Mouse (Mus musculus) brain, embryonic 14.5 days (tissue): ENCODE measurements at regions not wholly inside any gene's neighbourhood (a gene's known extent, or its start where the extent isn't known, plus 50 kb on each side); places are given as distances from the start of the nearest gene placed in this dataset.
A peak's percentile ranks its signal among the peaks of the same experiment; 100 is the strongest.
"Not testable (repeated sequence)": the region's sequence is repeated elsewhere in the genome, so short reads cannot be mapped to it uniquely, and the experiment has no call there.

ENCODE experiments used
- DNase-seq: peaks from one replicate; pipeline ENCODE4 v3.0.0-alpha.2; 2011; ENCODE audit warnings: low read depth
- CTCF ChIP-seq: fragments of 200-500 bp; IDR thresholded peaks from 2 replicates; pipeline ENCODE4 v1.5.1; 2012; ENCODE audit warnings: inconsistent platforms, mild to moderate bottlenecking, moderate library complexity, borderline replicate concordance; ENCODE audit not compliant: insufficient read depth, insufficient read length; ENCODE audit errors: extremely low read depth
- POLR2A ChIP-seq: fragments of 200-500 bp; IDR thresholded peaks from 2 replicates; pipeline ENCODE4 v1.6.1; 2012; ENCODE audit warnings: mild to moderate bottlenecking, inconsistent platforms, borderline replicate concordance; ENCODE audit not compliant: poor library complexity, insufficient read depth, insufficient read length, severe bottlenecking; ENCODE audit errors: extremely low read depth

DNA sequence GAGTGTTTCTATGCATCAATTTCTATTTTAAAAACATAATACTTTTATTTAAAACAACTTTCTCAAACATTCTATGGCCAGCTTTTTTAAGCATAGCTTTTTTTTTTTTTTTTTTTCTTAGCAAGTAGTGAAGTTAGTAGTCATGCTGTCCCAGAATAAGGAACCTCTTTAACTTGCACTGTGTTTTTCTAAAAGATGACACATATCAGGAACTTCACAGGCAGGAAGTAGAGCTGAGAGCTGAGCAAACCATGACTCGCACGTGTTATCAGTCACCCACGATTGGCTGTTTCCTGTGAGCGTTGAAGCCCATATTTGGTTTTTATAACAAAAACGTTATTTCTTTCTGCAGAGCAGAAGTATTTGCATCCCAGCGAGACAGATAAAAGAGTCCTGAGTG is 287.9 kb upstream of the Ube2e3 start:
- DNase-seq = peak; percentile 23
- no peak for TF ChIP-seq CTCF
- no peak for TF ChIP-seq POLR2A

DNA sequence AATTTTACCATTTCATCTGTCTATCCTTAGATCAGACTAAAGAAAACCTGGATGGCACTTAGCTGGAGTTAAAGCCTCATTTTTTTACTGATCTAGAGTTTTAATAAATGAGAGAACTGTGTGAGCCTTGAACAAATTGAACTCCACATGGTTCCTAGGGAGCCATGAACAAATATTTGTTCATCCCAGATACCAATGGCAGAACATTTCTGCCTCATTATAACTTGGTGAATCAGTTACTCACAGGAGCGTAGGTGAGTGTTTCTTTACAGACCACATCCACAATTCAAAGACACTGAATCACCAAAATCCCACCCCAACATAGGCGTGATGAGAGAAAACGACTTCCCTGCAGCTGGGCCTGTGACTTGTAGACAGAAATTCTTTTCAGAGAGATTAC is 295.4 kb upstream of the Ube2e3 start:
- TF ChIP-seq CTCF (no peak), POLR2A (no peak)
- DNase-seq = no peak

DNA sequence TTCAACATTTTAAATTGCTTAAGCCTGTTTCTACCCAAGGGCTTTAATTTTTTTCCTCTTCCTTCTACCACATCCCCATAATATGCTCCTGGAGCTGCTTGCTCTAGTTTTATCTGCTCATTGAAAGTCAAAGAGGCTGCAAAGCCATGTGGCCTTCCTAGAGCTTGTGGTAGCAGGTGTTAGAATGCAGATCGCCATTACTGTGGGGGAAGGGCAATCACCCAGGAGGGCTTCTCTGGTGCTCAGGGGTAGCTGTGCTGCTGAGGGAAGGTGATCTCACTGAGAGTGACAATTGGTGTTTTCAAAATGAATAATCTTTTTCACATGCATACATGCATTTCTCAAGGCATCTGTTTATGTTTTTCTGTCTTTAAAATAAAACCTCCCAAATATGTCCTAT is 309.8 kb upstream of the Ube2e3 start:
- TF ChIP-seq POLR2A (no peak), CTCF (no peak)
- peak; percentile 23 for DNase-seq

DNA sequence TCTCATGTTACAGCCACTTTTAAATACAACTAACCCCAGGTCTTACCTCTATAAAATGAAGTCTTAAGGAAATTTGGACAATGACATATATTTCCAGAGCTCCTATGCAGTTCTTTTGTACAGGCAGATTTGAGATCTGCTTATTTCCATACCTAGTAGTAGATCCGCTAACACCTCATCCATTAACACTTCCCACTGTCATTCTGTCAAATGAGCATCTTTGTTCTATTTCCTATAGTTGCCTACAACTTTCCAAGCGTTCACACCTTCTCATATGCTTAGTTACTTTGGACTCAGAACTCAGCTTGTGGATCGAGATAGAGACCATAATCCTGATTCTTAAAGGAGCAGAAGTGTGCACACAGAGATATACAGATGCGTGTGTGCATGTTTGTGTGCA is 316.8 kb upstream of the Ube2e3 start:
- DNase-seq = no peak
- TF ChIP-seq POLR2A (no peak), CTCF (no peak)

DNA sequence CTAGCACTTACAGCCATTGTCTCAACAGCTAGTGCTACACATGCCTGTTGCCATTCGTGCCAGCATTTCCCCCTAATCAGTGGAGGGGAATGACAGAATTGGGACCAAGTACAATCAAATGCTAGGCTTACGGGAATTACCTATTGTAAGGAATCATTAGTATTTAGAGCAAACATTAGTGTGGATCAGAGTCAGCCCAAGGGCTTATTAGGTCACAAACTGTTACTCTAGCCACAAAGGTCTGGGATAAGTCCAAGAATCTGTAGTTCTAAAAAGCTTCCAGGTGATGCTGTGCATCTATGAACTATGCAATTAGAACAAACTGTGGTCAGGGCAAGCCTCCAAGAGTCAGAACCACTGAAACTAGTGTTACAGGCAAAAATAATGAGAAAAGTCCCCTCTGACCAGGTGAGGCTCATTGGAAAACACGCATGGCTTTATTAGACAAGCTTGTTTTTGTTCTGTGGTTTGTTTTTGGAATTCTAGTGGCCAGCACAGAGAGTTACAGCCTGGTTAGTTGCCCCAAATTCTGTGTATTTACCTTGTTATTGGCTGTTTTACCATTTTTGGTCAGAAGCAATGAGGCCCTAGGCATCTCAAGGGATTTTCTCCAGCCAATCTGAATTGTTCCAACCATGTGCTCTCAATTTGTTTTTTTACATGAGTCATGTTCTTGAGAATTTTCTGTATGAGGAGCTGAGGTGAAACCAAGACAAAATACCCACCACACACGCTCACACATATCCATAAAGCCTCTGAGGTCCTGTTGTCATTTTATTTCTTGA is 319.0 kb upstream of the Ube2e3 start:
- TF ChIP-seq POLR2A (no peak), CTCF (no peak)
- peak; percentile 52 for DNase-seq

DNA sequence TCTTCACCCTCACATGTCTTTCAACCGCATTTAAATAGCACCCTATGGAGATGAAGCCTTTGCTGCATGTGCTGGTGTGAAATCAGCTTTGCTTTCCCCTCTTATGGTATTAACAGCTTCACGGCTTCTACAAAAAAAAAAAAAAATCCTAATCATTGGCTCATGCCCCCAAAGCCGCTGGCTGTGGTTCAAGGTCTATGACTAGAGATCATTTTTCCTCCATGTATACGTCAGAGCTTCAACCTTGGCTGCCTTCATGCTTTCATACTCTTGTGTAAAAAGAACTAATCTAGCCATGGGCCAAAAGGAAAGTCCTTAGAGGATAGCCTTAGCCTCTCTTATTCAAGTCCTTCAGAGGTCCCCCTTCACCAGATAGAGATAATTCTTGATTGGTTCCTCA is 320.6 kb upstream of the Ube2e3 start:
- no peak for TF ChIP-seq CTCF
- TF ChIP-seq POLR2A = no peak

DNA sequence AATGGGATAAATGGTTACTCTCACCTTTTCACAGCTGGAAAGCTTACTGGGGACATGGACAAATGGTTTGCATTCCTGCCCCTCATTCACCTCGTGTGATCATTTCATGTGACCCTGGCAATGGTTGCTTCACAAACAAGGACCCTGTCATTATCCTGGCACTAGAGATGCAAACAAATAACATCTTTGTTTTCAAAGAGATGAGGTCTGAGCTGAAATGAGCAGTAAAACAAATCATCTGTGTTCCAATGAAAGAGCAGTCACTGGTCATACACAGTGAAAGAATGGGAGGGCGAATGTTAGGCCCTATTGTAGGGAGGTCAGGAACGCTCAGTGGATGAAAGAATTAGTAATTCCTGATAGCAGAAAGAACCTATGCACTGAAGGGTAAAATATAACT is 327.5 kb upstream of the Ube2e3 start:
- TF ChIP-seq CTCF (no peak), POLR2A (no peak)

More for the DNA sequence above, 320.6 kb upstream of the Ube2e3 start:
- no peak for DNase-seq

DNA sequence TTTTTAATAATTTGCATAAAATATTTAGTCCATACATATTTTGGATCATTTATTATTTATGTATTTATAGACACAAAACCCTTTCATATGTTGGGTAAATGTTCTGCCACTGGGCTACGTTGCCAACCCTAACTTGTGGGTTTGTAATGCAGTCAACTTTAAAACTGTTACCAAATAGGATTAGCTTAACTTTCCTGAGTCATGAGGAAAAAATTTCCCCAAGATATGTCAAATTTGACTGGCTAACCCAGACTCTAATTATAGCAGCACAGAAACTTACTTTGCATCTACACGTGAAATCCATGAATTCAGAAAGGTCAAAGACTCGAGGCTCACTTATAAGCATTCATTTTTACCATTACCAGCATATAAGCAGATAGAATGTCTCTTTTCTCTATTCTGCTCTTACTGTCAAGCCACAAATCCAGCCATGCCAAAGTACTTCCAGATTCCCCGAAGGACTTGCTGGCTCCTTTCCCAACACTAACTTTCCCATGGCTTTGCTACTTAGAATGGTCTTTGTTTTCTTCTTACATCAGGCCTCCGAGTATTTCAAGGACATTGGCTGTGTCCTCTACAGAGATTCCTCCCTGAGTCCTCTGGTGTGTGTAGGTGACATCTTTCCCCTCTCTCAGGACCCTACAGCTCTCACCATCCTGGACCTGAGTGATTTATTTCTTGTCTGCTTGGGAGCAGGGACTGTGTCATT is 328.2 kb upstream of the Ube2e3 start:
- TF ChIP-seq POLR2A (no peak), CTCF (no peak)
- peak; percentile 55 for DNase-seq

More for the DNA sequence above, 327.5 kb upstream of the Ube2e3 start:
- DNase-seq = no peak

DNA sequence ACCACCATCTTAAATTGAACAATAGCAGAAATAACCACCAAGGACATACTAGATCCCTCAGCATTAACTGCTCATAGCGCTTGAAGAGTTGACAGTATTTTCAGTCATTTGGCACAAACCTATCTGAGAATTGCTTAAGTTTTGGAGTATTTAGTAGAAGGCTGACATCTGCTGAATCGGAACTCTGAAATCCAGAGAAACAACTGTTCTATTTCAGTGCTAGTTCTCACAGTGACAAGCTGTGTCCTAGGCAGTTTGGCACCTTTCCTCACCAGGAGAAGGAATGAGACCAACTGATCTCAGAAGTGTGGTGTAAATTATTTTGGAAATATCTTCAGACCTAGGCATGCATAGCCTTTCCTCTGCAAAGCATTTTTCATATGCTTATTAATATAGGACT is 330.4 kb upstream of the Ube2e3 start:
- DNase-seq = no peak
- TF ChIP-seq CTCF = no peak
- no peak for TF ChIP-seq POLR2A

DNA sequence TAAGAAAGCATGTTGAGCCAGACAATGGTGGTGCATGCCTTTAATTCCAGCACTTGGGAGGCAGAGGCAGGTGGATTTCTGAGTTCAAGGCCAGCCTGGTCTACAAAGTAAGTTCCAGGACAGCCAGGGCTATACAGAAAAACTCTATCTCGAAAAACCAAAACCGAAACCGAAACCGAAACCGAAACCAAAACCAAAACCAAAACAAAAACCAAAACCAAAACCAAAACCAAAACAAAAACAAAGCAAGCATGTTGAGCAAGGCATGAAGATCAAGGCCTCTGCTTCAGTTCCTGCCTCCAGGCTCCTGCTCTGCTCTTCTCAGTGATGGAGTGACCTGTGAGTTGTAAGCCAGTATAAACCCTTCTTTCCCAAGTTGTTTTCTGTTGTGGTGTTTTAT is 334.0 kb upstream of the Ube2e3 start:
- DNase-seq = not testable (repeated sequence)

DNA sequence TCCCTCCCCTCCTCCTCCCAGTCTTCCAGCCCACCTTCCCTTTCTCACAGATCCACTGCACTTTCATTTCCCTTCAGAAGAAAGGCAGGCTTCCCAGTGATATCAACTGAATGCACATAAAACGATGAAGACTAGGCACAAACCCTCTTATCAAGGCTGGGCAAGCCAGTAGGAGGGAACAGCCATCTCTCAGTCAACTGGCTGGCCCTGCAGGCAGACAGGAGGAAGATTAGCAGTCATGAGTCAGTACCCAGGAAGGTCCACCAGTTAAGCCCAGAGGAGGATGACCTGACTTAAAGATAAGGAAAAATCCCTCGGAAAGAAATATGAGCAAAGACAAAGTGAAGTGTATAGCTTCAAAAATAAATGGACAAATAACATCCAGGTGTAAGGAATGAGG is 337.4 kb upstream of the Ube2e3 start:
- TF ChIP-seq POLR2A (no peak), CTCF (no peak)
- no peak for DNase-seq
